Mouse (Mus musculus): Measurements from ENCODE around the gene Ccdc14. TPM values are rescaled to one million over a fixed set of nuclear protein-coding genes. Genes with fewer than 3 reads are reported as not detected.

Ccdc14 gene
- polyA plus RNA-seq, 1 experiment from 2014 or later = 4.0 TPM

DNA sequence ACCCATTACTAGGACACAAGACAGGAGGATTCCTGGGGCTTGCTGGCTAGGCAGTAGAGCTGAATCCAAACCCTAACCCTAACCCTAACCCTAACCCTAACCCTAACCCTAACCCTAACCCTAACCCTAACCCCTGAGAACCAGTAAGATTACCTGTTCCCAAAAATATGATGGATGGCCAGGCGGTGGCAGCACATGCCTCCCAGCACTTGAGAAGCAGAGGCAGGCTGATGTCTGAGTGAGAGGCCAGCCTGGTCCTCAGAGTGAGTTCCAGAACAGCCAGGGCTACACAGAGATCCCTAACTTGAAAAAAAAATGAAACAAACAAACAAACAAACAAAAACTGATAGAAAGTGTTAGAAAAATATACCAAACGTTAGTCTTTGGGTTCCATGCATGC, 52.5 kb downstream of the Ccdc14 start:
- Histone ChIP-seq H3K9me3 (replicated peaks; ENCODE audit: low read length) (no peaks in the 10 kb centered on the region), H3K4me3 (replicated peaks; ENCODE audit: low read depth, low read length) (no peak overlapping the region), H3K4me1 (replicated peaks; ENCODE audit: insufficient read depth, low read length) (no peaks in the 10 kb centered on the region; the same call in 1 of the 2 replicates), H3K4me2 (ENCODE audit: low read length) (no peak overlapping the region), H3K36me3 (ENCODE audit: insufficient read depth, low read length) (no peaks in the 10 kb centered on the region), H3K9ac (ENCODE audit: low read depth, low read length) (no peak overlapping the region), H3K27me3 (ENCODE audit: insufficient read depth, low read length) (no peaks in the 10 kb centered on the region), H3K27ac (no peak overlapping the region)
- no peak for DNase-seq (ENCODE audit: low spot score)
- 61% methylated on average over 2 of the region's 2 CpGs for WGBS
- ATAC-seq (replicated peaks; ENCODE audit: low FRiP score, low read depth) = no peak
- TF ChIP-seq CTCF (IDR thresholded peaks at IDR 0.05; ENCODE audit: low read depth) = peak; percentile 20; the same call in 1 of the 2 replicates

DNA sequence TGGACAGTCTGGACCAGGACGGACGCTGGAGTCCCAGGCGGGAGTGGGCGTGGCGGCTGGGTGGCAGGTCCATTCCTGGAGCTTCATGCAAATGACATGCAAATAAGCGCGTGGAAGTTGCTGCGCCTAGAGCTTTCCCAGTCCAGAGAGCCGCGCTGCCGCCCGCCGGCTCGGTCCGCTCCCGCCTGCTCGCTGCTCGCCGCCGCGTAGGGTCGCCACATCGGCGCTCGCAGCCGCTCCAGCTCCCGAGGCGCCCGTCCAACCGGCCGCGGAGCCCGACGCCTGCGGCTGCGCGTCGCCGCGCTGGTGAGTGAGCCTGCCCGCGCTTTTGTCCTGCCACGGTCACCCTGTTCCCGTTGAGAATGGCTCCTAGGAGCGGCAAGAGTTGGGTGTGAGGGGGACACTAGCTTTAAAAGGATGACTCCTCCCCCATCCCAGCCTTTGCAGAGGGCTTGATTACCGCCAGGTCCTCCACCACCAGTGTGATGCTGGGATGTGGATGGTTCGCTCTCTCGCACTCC, 54.7 kb downstream of the Ccdc14 start, which contains the start of gene Mylk:
Gene Mylk, plus strand, starts transcription at position 146 of the 521 bp plus-strand sequence.
- Histone ChIP-seq H3K36me3 (ENCODE audit: insufficient read depth, low read length) (no peaks in the 10 kb centered on the region), H3K9ac (ENCODE audit: low read depth, low read length) (0 out of 2 replicates have a peak within 1 kb of the TSS, but pooled peaks have one; percentile 48), H3K4me3 (replicated peaks; ENCODE audit: low read depth, low read length) (peak within 1 kb of the TSS; percentile 37), H3K4me1 (replicated peaks; ENCODE audit: insufficient read depth, low read length) (peaks cover 4% of the 10 kb centered on the region; the same call in 1 of the 2 replicates), H3K9me3 (replicated peaks; ENCODE audit: low read length) (no peaks in the 10 kb centered on the region), H3K27me3 (ENCODE audit: insufficient read depth, low read length) (no peaks in the 10 kb centered on the region), H3K4me2 (ENCODE audit: low read length) (peak within 1 kb of the TSS; percentile 83), H3K27ac (no peak within 1 kb of the TSS)
- under 1% methylated on average over 48 of the region's 48 CpGs for WGBS
- DNase-seq (ENCODE audit: low spot score) (peak; percentile 97), ATAC-seq (replicated peaks; ENCODE audit: low FRiP score, low read depth) (peak; percentile 91)
- TF ChIP-seq CTCF (IDR thresholded peaks at IDR 0.05; ENCODE audit: low read depth) = peak; percentile 17; the same call in 1 of the 2 replicates

DNA sequence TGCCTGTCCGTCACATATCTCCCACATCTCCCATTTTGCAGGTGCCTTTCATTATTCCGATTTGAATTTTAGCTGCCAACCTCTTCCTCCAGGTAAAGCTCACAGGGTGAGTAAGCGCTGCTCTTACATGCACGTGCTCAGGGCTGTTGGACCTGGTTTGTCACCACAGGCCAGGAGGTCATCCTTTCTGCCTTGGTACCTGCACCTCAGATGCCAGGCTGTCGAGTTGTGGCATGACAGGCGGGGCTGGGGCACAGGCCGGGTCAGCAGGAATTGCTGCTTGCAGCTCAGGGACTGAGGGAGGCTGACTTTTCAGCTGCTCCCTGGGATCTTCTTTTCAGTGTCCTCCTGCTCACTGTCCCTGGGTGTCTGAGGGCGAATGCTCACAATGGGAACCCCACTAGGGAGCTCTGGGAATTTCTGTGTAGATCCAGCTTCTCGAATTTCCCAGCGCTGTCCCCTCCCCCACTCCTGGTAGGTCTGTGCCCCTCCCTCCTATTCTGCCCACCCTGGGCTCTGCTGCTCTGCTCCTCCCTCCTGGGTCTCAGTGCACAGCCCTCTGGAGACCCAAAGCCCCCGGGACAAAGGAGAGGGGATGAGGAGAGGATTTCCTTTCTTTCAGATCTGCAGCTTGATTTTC, 57.8 kb downstream of the Ccdc14 start:
- H3K36me3 ChIP-seq (ENCODE audit: insufficient read depth, low read length) = no peaks in the 10 kb centered on the region
- ATAC-seq (replicated peaks; ENCODE audit: low FRiP score, low read depth) = no peak
- no peak for TF ChIP-seq CTCF (IDR thresholded peaks at IDR 0.05; ENCODE audit: low read depth)

DNA sequence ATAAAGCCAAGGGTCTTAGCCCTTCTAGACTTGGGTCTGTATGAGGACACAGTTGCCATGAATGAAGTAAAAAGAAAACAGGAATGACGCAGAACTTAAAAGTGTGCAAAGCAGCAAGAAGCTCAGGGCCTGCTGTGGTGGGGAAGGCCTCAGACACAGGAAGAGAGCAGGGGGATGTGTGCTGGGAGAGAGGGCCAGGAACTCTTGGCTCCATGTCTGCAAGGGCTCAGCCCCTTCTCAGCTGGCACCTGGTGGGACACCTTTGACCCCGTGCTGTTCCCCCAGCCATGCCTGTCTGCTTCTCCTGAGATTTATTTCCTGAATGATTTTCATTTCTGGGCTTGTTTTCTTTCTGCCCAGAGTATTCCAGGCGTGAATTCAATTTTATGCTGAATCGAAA, 59.1 kb downstream of the Ccdc14 start:
- H3K36me3 ChIP-seq (ENCODE audit: insufficient read depth, low read length) = no peaks in the 10 kb centered on the region
- ATAC-seq (replicated peaks; ENCODE audit: low FRiP score, low read depth) (no peak), DNase-seq (ENCODE audit: low spot score) (no peak)
- no peak for TF ChIP-seq CTCF (IDR thresholded peaks at IDR 0.05; ENCODE audit: low read depth)
- H3K9ac ChIP-seq (ENCODE audit: low read depth, low read length) = no peak overlapping the region
- 59% methylated on average over 4 of the region's 4 CpGs for WGBS
- H3K27me3 ChIP-seq (ENCODE audit: insufficient read depth, low read length) = no peaks in the 10 kb centered on the region
- no peaks in the 10 kb centered on the region for H3K9me3 ChIP-seq (replicated peaks; ENCODE audit: low read length)
- H3K27ac ChIP-seq = no peak overlapping the region
- H3K4me3 ChIP-seq (replicated peaks; ENCODE audit: low read depth, low read length) = no peak overlapping the region
- no peak overlapping the region for H3K4me2 ChIP-seq (ENCODE audit: low read length)
- H3K4me1 ChIP-seq (replicated peaks; ENCODE audit: insufficient read depth, low read length) = peaks cover 4% of the 10 kb centered on the region; the same call in 1 of the 2 replicates

More for the DNA sequence above, 57.8 kb downstream of the Ccdc14 start:
- no peaks in the 10 kb centered on the region for H3K27me3 ChIP-seq (ENCODE audit: insufficient read depth, low read length)
- peaks cover 4% of the 10 kb centered on the region; the same call in 1 of the 2 replicates for H3K4me1 ChIP-seq (replicated peaks; ENCODE audit: insufficient read depth, low read length)
- no peak for DNase-seq (ENCODE audit: low spot score)
- H3K27ac ChIP-seq = no peak overlapping the region
- no peak overlapping the region for H3K9ac ChIP-seq (ENCODE audit: low read depth, low read length)
- H3K9me3 ChIP-seq (replicated peaks; ENCODE audit: low read length) = no peaks in the 10 kb centered on the region
- H3K4me2 ChIP-seq (ENCODE audit: low read length) = no peak overlapping the region
- H3K4me3 ChIP-seq (replicated peaks; ENCODE audit: low read depth, low read length) = no peak overlapping the region
- WGBS = 31% methylated on average over 11 of the region's 11 CpGs

DNA sequence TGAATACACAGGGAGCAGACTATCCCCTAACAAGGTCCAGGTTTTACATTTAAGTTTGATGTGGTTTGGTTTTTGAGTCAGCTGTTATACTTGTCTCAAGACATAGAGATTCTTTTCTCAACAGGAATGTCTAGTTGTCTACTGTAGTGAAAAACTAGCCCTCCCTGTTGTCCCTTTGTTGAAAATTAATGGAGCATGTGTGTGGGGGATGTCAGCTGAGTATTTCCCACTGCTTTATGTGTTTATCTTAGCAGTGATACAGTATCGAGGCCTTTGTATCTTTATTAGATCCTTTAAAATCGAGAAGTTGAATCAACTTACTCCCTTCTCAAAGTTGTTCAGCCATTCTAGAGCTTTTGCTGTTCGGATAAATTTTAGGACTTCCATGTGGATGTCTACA, 61.6 kb downstream of the Ccdc14 start:
- 23% methylated on average over 3 of the region's 3 CpGs for WGBS
- Histone ChIP-seq H3K4me3 (replicated peaks; ENCODE audit: low read depth, low read length) (no peak overlapping the region), H3K4me2 (ENCODE audit: low read length) (no peak overlapping the region), H3K4me1 (replicated peaks; ENCODE audit: insufficient read depth, low read length) (peaks cover 8% of the 10 kb centered on the region; the same call in 1 of the 2 replicates), H3K9me3 (replicated peaks; ENCODE audit: low read length) (no peaks in the 10 kb centered on the region), H3K9ac (ENCODE audit: low read depth, low read length) (no peak overlapping the region), H3K36me3 (ENCODE audit: insufficient read depth, low read length) (no peaks in the 10 kb centered on the region), H3K27ac (no peak overlapping the region), H3K27me3 (ENCODE audit: insufficient read depth, low read length) (no peaks in the 10 kb centered on the region)
- DNase-seq (ENCODE audit: low spot score) = peak; percentile 86
- ATAC-seq (replicated peaks; ENCODE audit: low FRiP score, low read depth) = peak; percentile 49; the same call in 1 of the 2 replicates
- no peak for TF ChIP-seq CTCF (IDR thresholded peaks at IDR 0.05; ENCODE audit: low read depth)

DNA sequence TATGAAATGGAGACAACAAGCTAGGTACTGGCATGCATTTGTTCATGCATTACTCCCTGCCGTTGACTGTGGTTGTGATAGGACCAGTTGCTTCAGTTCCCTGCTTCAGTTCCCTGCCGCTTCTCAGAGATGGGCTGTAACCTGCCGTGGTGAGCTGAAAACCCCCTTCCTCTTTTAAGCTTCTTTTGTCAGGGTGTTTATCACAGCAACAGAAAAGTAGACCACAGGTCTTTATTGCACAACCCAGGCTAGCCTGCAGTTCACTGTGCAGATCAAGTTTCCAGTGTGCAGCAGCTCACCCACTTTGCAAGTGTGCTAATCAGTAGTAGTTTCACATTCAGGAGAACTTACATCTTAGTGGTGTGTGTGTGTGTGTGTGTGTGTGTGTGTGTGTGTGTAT, 62.6 kb downstream of the Ccdc14 start:
- Histone ChIP-seq H3K27me3 (ENCODE audit: insufficient read depth, low read length) (no peaks in the 10 kb centered on the region), H3K4me3 (replicated peaks; ENCODE audit: low read depth, low read length) (no peak overlapping the region), H3K4me2 (ENCODE audit: low read length) (no peak overlapping the region), H3K9me3 (replicated peaks; ENCODE audit: low read length) (no peaks in the 10 kb centered on the region), H3K9ac (ENCODE audit: low read depth, low read length) (no peak overlapping the region), H3K27ac (no peak overlapping the region), H3K36me3 (ENCODE audit: insufficient read depth, low read length) (no peaks in the 10 kb centered on the region), H3K4me1 (replicated peaks; ENCODE audit: insufficient read depth, low read length) (peaks cover 11% of the 10 kb centered on the region; the same call in 1 of the 2 replicates)
- no peak for TF ChIP-seq CTCF (IDR thresholded peaks at IDR 0.05; ENCODE audit: low read depth)
- no peak for ATAC-seq (replicated peaks; ENCODE audit: low FRiP score, low read depth)
- DNase-seq (ENCODE audit: low spot score) = no peak
- 84% methylated on average over 3 of the region's 3 CpGs for WGBS

Measured in kidney, postnatal 0 days (tissue).